Mouse (Mus musculus) T-helper 2 cell (primary cell): ENCODE measurements around the gene Cd3g.
"Not testable (repeated sequence)": the region's sequence is repeated elsewhere in the genome, so short reads cannot be mapped to it uniquely, and the experiment has no call there.

Source experiments
- in situ Hi-C: fragments of 300-600 bp; cut with MboI, MseI; formaldehyde crosslinking; loops from one replicate; pipeline ENCODE4 v1.15.1; 2025; ENCODE audit warnings: high pct_unique_total_duplicates

The Cd3g gene

GRCm38 (mm10) chr9:44986242-44986781, 6.1 kb upstream of the Cd3g start:
- in situ Hi-C loops: no loop called here

- in situ Hi-C loops: no loop called here
Observed at GRCm38 (mm10) chr9:44985721-44986161, 5.5 kb upstream of the Cd3g start.

- in situ Hi-C loops: no loop called here
Observed at GRCm38 (mm10) chr9:44983001-44983400, 2.8 kb upstream of the Cd3g start.

GRCm38 (mm10) chr9:44982531-44982930, 2.3 kb upstream of the Cd3g start:
- in situ Hi-C loops: no loop called here

GRCm38 (mm10) chr9:44982081-44982480, 1.9 kb upstream of the Cd3g start:
- in situ Hi-C loops: no loop called here

- in situ Hi-C loops: no loop called here
Observed at GRCm38 (mm10) chr9:44981676-44982075, 1.4 kb upstream of the Cd3g start, which contains the start of gene Cd3d. TSS of gene Cd3d (plus strand) at chr9:44981786.

GRCm38 (mm10) chr9:44981104-44981503, 873 bp upstream of the Cd3g start:
- in situ Hi-C loops: no loop called here

GRCm38 (mm10) chr9:44979806-44980205, 425 bp downstream of the Cd3g start:
- in situ Hi-C loops: no loop called here

GRCm38 (mm10) chr9:44977813-44978212, 2.4 kb downstream of the Cd3g start:
- in situ Hi-C loops: no loop called here

- in situ Hi-C loops: no loop called here
Observed at GRCm38 (mm10) chr9:44969450-44969849, 10.8 kb downstream of the Cd3g start.

- in situ Hi-C loops: not testable (repeated sequence)
Observed at GRCm38 (mm10) chr9:44967763-44968162, 12.5 kb downstream of the Cd3g start.

- in situ Hi-C loops: no loop called here
Observed at GRCm38 (mm10) chr9:44966815-44967242, 13.4 kb downstream of the Cd3g start.

- in situ Hi-C loops: no loop called here
Observed at GRCm38 (mm10) chr9:44965833-44966466, 14.3 kb downstream of the Cd3g start.

- in situ Hi-C loops: no loop called here
Observed at GRCm38 (mm10) chr9:44965126-44965832, 15.0 kb downstream of the Cd3g start, which contains the start of gene Ube4a. TSS of gene Ube4a (minus strand) at chr9:44965600.

- in situ Hi-C loops: no loop called here
Observed at GRCm38 (mm10) chr9:44954432-44954831, 25.8 kb downstream of the Cd3g start.

- in situ Hi-C loops: no loop called here
Observed at GRCm38 (mm10) chr9:44947836-44948235, 32.4 kb downstream of the Cd3g start.

GRCm38 (mm10) chr9:44946185-44946695, 34.0 kb downstream of the Cd3g start:
- in situ Hi-C loops: no loop called here

- in situ Hi-C loops: no loop called here
Observed at GRCm38 (mm10) chr9:44942421-44942820, 37.8 kb downstream of the Cd3g start.

GRCm38 (mm10) chr9:44941756-44942155, 38.5 kb downstream of the Cd3g start:
- in situ Hi-C loops: no loop called here

- in situ Hi-C loops: no loop called here
Observed at GRCm38 (mm10) chr9:44921543-44921942, 58.7 kb downstream of the Cd3g start.

- in situ Hi-C loops: no loop called here
Observed at GRCm38 (mm10) chr9:44921123-44921468, 59.1 kb downstream of the Cd3g start.

- in situ Hi-C loops: no loop called here
Observed at GRCm38 (mm10) chr9:44920374-44921122, 59.7 kb downstream of the Cd3g start, which contains the start of gene Atp5l. TSS of gene Atp5l (minus strand) at chr9:44920742.
